Mouse (Mus musculus) spleen, adult 2 months (tissue): ENCODE results near the gene Slc6a17.

Experiments used
- CTCF ChIP-seq: fragments of 200-500 bp; IDR thresholded peaks from 2 replicates; pipeline ENCODE4 v1.5.1; 2011; ENCODE audit warnings: mild to moderate bottlenecking, inconsistent platforms; ENCODE audit not compliant: insufficient read depth, insufficient read length, insufficient replicate concordance; ENCODE audit errors: extremely low read depth
- POLR2A ChIP-seq: fragments of 200-500 bp; IDR thresholded peaks from 2 replicates; pipeline ENCODE4 v1.6.1; 2011; ENCODE audit warnings: low read depth, low read length, inconsistent platforms

- no peak for TF ChIP-seq CTCF
- TF ChIP-seq POLR2A: no peak
Measured at GRCm38 (mm10) chr3:107504542-107504941, 13.3 kb downstream of the Slc6a17 start.
